Mouse (Mus musculus) bone marrow macrophage, adult 2 months (primary cell): ENCODE measurements around the gene Tex101.

ENCODE experiments used
- CTCF ChIP-seq: IDR thresholded peaks from 2 replicates; pipeline ENCODE4 v1.5.1; 2012; ENCODE audit warnings: low read depth, mild to moderate bottlenecking, low read length, moderate library complexity
- POLR2A ChIP-seq: IDR thresholded peaks from 2 replicates; pipeline ENCODE4 v1.6.1; 2012; ENCODE audit warnings: mild to moderate bottlenecking, low read depth, low read length, borderline replicate concordance

- TF ChIP-seq CTCF (no peak), POLR2A (no peak)
These were observed 38.2 kb downstream of the Tex101 start for GRCm38 (mm10) chr7:24638026-24638856.
